Mouse (Mus musculus) heart, postnatal 0 days (tissue): ENCODE measurements around the gene Gatb.

Experiments used
- CTCF ChIP-seq: IDR thresholded peaks from 2 replicates; pipeline ENCODE4 v1.5.1; 2016; ENCODE audit warnings: antibody characterized with exemption, control low read depth, low read depth
- EP300 ChIP-seq: IDR thresholded peaks from 2 replicates; pipeline ENCODE4 v1.6.1; 2016; ENCODE audit warnings: antibody characterized with exemption, low read depth

DNA sequence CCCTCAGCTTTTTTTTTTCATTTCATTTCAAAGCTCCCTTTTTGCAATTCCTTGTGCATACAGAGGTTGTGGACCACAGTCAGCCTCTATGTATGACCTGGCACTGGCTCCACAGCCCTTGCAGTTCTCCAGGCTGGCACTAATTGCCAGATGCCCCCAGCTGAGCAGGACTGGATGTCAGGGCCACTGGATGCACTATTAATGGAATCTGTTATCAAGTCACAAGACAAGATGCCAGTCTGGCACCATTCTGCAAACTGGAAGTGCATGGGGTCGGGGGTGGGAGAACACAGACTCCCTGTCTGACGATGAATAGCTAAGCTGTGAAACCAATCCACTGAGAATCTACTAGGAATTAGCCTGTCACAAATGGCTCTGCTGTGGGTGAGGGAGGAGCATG, 22.6 kb upstream of the Gatb start:
- TF ChIP-seq CTCF: no peak
- peak; percentile 89 for TF ChIP-seq EP300
